Comparison of ENCODE assay signal across 1 mouse cellular context in genomic region chr11:4861816-4862604, GRCm38 (mm10).
TF ChIP-seq lines count a peak whose summit lies in the region.

No protein-coding gene starts in this region.

TF ChIP-seq in myocyte, 11 proteins besides CTCF, POLR2A, EP300 and RAD21 (continued from another document):
- no peak for TF ChIP-seq MAX (IDR thresholded peaks at IDR 0.05; ENCODE audit: low read depth)
